Mouse (Mus musculus) ES-E14 (cell line): ENCODE results near the gene Wnt1.

Source experiments
- CHD2 ChIP-seq: IDR thresholded peaks from 2 replicates; pipeline ENCODE4 v1.6.1; 2014; ENCODE audit warnings: mild to moderate bottlenecking, low read depth, low read length, inconsistent platforms
- HCFC1 ChIP-seq: IDR thresholded peaks from 2 replicates; pipeline ENCODE4 v1.6.1; 2012; ENCODE audit warnings: low read length, inconsistent platforms, borderline replicate concordance; ENCODE audit not compliant: insufficient read depth
- MAFK ChIP-seq: IDR thresholded peaks from 2 replicates; pipeline ENCODE4 v1.6.1; 2014; ENCODE audit warnings: mild to moderate bottlenecking, low read depth, low read length, inconsistent platforms; ENCODE audit not compliant: insufficient read depth
- ZC3H11A ChIP-seq: IDR thresholded peaks from 2 replicates; pipeline ENCODE4 v1.6.1; 2012; ENCODE audit warnings: low read depth, mild to moderate bottlenecking, inconsistent platforms, low read length, borderline replicate concordance
- ZNF384 ChIP-seq: IDR thresholded peaks from 2 replicates; pipeline ENCODE4 v1.6.1; 2012; ENCODE audit warnings: low read depth, low read length, inconsistent platforms

DNA sequence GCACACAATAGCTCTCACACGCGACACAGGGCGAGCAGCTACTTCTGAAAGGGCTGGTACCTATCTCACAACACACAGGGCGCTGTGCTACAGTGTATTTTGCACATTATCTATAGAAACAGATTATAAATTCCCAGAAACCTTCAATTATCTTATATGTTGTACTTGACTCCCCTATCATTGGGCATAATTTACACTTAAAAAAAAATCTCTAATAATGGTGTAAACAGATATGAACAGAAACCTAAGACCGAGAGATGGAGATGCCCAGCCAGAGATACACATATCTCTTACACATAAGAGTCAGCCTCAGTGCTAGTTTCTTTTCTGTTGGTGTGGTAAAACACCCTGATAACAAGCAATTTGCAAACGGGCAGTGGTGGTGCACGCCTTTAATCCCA, 38.0 kb downstream of the Wnt1 start:
- TF ChIP-seq ZC3H11A (no peak), ZNF384 (no peak), MAFK (no peak), HCFC1 (no peak), CHD2 (no peak)
